Mouse (Mus musculus): ENCODE data around the gene Snrpa. TPM values are rescaled to one million over a fixed set of nuclear protein-coding genes. Genes with fewer than 3 reads are reported as not detected.
A peak's percentile ranks its signal among the peaks of the same experiment; 100 is the strongest.
"Not testable (repeated sequence)": the region's sequence is repeated elsewhere in the genome, so short reads cannot be mapped to it uniquely, and the experiment has no call there.

Gene Snrpa
- 257 TPM in 2 replicates for polyA plus RNA-seq (2015; fragmentation: Nextera tagmentation; extraction: Ambion mirVana)

DNA sequence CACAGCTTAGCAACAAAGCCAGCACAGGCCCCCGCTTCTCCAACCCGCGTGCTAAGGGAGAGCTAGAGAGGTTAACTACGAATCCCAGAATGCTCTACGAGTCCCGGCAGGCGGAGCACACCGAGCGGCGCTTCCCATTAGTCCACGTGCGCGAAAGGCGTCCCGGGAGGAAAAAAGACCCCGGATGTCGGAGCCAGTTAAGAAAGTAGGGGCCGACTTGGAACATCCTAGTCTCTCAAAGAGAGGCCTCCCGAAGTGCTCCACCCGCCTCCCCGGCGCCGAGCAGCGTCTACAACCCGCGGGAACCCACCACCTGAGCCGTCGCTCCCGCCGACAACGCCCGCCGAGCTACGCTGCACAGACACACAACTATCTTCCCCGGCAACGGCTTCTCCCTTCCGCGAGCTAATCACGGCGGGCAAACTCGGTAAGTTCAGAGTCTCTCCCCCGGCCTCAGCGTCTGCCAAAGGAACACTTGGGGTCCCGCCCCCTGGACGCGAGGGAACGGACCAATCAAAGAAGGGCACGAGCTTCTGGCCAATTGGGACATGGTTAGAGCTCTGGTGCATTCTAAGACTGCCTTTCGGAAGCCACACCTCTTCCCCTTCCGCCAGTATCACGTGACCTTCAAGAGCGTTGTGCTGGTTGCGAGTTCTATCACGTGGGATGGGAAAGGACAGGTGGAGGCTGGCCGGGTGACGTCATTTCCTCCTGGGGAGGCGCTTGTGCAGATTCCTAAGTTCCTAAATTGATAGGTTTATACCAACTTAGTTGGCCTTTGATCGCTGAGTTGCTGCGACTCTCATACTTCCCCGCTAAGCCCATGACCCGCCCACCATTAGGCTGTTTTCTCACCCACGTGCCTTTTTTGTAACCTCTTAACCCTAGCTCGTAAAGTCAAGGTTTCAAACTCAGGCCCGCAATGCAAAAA lies at the start of gene Snrpa, which contains the start of gene BC024978:
Gene Snrpa, minus strand, starts transcription at position 591 of the 931 bp plus-strand sequence.
Gene BC024978, plus strand, starts transcription at position 101 of the 931 bp plus-strand sequence.
- Histone ChIP-seq H3K4me2 (peak within 1 kb of the TSS; percentile 79), H3K36me3 (peaks cover 31% of the 10 kb centered on the region), H3K4me3 (peak within 1 kb of the TSS; percentile 76), H3K27me3 (no peaks in the 10 kb centered on the region), H3K9ac (peak within 1 kb of the TSS; percentile 85), H3K9me3 (no peaks in the 10 kb centered on the region), H3K27ac (peak within 1 kb of the TSS; percentile 99), H3K4me1 (peaks cover 16% of the 10 kb centered on the region)
- peak; percentile 99 for ATAC-seq (ENCODE audit: borderline replicate concordance, extremely low read depth, low FRiP score, low TSS enrichment)
- WGBS: under 1% methylated on average over 64 of the region's 64 CpGs

DNA sequence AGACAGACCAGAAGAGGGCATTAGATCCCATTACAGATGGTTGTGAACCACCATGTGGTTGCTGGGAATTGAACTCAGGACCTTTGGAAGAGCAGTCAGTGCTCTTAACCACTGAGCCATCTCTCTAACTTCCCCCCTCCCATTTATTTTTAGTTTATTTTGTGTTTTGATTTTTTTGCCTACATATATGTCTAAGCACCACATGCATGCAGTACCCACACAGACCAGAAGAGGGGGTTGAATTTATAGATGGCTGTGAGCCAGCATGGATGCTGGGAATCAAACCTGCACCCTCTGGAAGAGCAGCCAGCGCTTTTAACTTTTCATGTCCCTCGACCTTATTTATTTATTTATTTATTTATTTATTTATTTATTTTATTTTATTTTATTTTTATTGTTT lies 48.0 kb upstream of the Snrpa start:
- WGBS: 80% methylated on average over 2 of the region's 2 CpGs
- H3K4me1 ChIP-seq; H3K27ac ChIP-seq; H3K9ac ChIP-seq; H3K4me3 ChIP-seq; ATAC-seq (ENCODE audit: borderline replicate concordance, extremely low read depth, low FRiP score, low TSS enrichment); H3K9me3 ChIP-seq; H3K27me3 ChIP-seq; H3K4me2 ChIP-seq: not testable (repeated sequence)
- H3K36me3 ChIP-seq: peaks cover 16% of the 10 kb centered on the region

DNA sequence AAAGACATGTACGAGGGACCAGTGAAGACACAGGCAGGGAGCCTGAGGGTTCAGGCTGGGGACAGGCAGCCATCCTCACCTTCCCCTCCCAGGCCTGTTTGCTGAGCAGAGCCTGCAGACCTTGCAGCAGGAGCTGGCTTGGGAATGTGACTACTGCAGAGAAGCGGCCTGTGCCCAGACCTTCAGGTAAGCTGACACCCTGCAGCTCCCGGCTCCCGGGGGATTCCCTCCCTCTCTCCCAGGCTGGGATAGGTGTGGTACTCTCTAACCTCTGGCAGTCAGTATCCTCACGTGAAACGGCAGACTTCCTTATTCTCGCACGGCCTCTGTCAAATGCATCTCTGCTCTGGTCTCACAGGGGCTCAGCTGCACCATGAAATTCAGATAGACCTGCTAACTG lies 47.1 kb upstream of the Snrpa start:
- Histone ChIP-seq H3K27me3 (no peaks in the 10 kb centered on the region), H3K9ac (no peak overlapping the region), H3K4me3 (no peak overlapping the region), H3K9me3 (no peaks in the 10 kb centered on the region), H3K36me3 (peaks cover 16% of the 10 kb centered on the region), H3K4me1 (no peaks in the 10 kb centered on the region), H3K4me2 (no peak overlapping the region), H3K27ac (no peak overlapping the region)
- WGBS: 52% methylated on average over 8 of the region's 8 CpGs
- no peak for ATAC-seq (ENCODE audit: borderline replicate concordance, extremely low read depth, low FRiP score, low TSS enrichment)

DNA sequence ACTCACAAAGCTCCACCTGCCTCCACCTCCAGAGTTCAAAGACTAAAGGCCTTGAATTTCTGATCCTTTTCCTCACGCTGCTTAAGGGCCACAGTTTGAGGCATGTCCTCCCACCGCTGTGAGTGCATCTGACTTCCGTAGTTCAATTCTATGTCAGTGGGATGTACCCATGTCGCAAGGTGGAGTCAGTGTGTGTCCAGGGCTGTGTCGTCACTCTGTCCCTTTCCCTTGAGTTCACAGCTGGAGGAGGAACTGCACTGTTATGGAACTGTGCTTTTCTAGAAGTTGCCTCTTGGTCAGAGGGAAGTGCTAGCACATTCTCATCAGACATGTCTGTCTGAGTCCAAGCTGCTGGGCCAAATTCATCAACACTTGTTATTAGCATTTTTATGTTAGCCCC lies 42.5 kb upstream of the Snrpa start:
- Histone ChIP-seq H3K4me1 (peaks cover 7% of the 10 kb centered on the region), H3K27ac (no peak overlapping the region), H3K36me3 (peaks cover 21% of the 10 kb centered on the region), H3K9me3 (no peaks in the 10 kb centered on the region), H3K4me3 (no peak overlapping the region), H3K4me2 (no peak overlapping the region), H3K27me3 (no peaks in the 10 kb centered on the region), H3K9ac (no peak overlapping the region)
- no peak for ATAC-seq (ENCODE audit: borderline replicate concordance, extremely low read depth, low FRiP score, low TSS enrichment)
- WGBS: 85% methylated on average over 5 of the region's 5 CpGs

DNA sequence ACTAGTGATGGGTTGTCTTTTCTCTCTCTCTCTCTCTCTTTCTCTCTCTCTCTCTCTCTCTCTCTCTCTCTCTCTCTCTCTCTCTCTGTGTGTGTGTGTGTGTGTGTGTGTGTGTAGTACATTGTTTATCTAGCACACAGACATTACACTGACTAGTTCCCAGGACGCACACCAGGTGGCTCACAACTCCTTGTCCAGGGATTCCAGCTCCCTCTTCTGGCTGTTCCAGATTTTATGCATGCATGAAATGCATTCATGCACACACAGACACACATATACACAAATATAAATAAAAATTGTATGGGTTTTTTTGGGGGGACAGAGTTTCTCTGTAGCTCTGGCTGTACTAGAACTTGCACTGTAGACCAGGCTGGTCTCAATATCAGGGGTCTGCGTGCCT lies 41.5 kb upstream of the Snrpa start:
- no peaks in the 10 kb centered on the region for H3K9me3 ChIP-seq
- no peak for ATAC-seq (ENCODE audit: borderline replicate concordance, extremely low read depth, low FRiP score, low TSS enrichment)
- no peak overlapping the region for H3K4me2 ChIP-seq
- no peak overlapping the region for H3K4me3 ChIP-seq
- H3K4me1 ChIP-seq: peaks cover 12% of the 10 kb centered on the region
- H3K9ac ChIP-seq: no peak overlapping the region
- H3K27me3 ChIP-seq: no peaks in the 10 kb centered on the region
- peaks cover 15% of the 10 kb centered on the region for H3K36me3 ChIP-seq
- 87% methylated on average over 2 of the region's 2 CpGs for WGBS
- no peak overlapping the region for H3K27ac ChIP-seq

DNA sequence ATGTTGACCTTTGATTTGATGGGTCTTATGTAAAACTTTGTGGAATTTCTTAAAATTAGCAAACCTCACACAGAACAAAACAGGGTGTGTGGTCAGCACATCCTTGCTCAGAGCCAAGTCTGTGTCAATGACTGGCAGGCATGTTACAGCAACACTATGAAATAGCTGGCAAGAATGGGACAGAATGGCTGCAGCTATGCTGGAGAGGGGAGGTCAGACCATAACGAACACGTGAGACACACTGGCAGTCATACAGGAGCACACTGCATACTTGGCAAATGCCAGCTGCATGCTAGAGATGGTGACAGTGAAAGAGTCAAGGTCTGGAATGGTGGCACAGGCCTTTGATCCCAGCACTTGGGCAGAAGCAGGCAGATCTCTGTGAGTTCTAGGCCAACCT lies 39.7 kb upstream of the Snrpa start:
- 76% methylated on average over 2 of the region's 2 CpGs for WGBS
- ATAC-seq (ENCODE audit: borderline replicate concordance, extremely low read depth, low FRiP score, low TSS enrichment): no peak

DNA sequence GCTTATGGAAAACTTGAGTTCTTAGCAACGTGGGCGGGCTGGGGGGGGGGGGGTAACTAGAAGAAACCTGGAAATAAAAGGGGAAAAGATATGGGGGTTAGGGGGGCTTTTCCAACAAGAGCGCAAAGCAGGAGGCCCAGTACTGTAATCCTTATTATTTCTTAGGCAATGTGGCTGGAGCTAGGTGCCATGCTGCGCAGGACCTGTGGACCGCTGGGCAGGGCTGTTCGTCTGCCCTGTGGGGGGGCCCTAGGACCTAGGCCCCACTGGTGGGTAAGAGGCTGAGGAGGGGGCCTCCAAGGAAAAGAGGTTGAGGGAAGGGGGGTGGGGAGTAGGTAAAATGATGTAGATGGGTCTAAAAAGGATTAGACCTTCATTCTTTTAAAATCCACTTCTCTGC lies 37.2 kb upstream of the Snrpa start:
- Histone ChIP-seq H3K4me3 (peak overlapping the region; percentile 63), H3K27ac (peak overlapping the region; percentile 37), H3K4me1 (peaks cover 25% of the 10 kb centered on the region), H3K27me3 (no peaks in the 10 kb centered on the region), H3K9ac (peak overlapping the region; percentile 37), H3K4me2 (peak overlapping the region; percentile 61), H3K9me3 (no peaks in the 10 kb centered on the region), H3K36me3 (peaks cover 8% of the 10 kb centered on the region)
- WGBS: 4% methylated on average over 6 of the region's 6 CpGs
- ATAC-seq (ENCODE audit: borderline replicate concordance, extremely low read depth, low FRiP score, low TSS enrichment): no peak

More for the DNA sequence above, 39.7 kb upstream of the Snrpa start:
- Histone ChIP-seq H3K9me3 (no peaks in the 10 kb centered on the region), H3K4me1 (peaks cover 19% of the 10 kb centered on the region), H3K4me2 (no peak overlapping the region), H3K36me3 (peaks cover 8% of the 10 kb centered on the region), H3K27ac (no peak overlapping the region), H3K4me3 (no peak overlapping the region), H3K27me3 (no peaks in the 10 kb centered on the region), H3K9ac (no peak overlapping the region)

DNA sequence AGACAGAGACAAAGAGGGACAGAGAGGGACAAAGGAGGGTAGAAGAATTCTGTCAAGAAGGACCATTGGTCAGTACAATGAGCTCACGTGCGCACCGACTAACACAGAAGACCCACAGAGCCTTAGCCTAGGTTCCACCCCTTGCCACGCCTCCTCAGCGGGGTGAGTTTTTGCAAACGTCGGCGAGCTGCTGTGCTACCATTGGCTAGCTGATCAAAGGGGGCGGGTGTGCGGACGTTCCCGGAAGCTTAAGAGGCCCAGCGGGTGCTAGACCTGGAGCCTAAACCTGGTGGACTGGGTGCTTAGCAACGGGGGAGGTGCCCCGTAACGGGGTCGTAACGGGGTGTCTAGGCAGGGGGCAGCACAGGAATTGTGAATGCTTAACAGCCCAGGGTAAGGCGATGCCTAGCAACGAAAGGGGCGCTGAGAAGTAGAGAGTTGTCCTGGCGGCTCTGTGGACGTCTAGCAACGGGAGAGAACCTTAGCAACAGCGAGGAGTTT lies 36.8 kb upstream of the Snrpa start, which contains the start of gene Coq8b:
Gene Coq8b, plus strand, starts transcription at position 243 of the 501 bp plus-strand sequence.
- Histone ChIP-seq H3K27me3 (no peaks in the 10 kb centered on the region), H3K4me1 (peaks cover 25% of the 10 kb centered on the region), H3K4me3 (peak within 1 kb of the TSS; percentile 63), H3K9ac (peak within 1 kb of the TSS; percentile 37), H3K36me3 (peaks cover 8% of the 10 kb centered on the region), H3K9me3 (no peaks in the 10 kb centered on the region), H3K4me2 (peak within 1 kb of the TSS; percentile 61), H3K27ac (peak within 1 kb of the TSS; percentile 37)
- WGBS: under 1% methylated on average over 25 of the region's 25 CpGs
- peak; percentile 92 for ATAC-seq (ENCODE audit: borderline replicate concordance, extremely low read depth, low FRiP score, low TSS enrichment)

DNA sequence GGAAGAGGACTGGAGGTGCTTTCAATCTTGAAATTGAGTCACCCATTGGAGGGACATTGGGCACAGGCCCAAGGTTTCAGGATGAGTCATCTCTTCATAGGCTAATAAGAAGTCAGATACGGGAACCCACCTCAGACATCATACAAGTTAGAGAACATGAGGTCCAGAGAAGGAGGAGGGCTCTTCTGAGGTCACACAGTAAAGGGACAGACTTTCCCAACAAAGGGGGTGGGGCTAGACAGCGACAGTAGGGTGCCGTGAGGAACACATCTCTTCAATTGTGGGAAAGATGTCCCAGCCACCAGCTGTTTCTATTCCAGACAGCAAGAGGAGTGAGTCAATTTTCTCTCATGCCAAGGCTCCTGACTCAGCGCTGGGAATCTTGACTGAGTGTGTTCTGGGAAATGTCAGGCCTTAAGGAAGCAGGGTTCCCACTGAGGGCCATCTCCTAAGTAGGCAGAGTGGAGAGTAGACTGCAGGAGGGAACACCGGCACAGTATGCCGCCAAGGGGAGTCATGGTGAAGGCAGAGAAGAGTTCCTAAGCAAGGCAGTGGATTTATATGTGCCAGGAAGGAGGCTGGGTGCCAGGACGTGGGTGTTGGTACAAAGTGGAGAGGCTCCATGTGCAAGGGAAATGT lies 35.7 kb upstream of the Snrpa start:
- WGBS: 65% methylated on average over 7 of the region's 7 CpGs
- no peak overlapping the region for H3K9ac ChIP-seq
- peaks cover 35% of the 10 kb centered on the region for H3K4me1 ChIP-seq
- ATAC-seq (ENCODE audit: borderline replicate concordance, extremely low read depth, low FRiP score, low TSS enrichment): no peak
- H3K36me3 ChIP-seq: peaks cover 5% of the 10 kb centered on the region; the same call in 1 of the 2 replicates
- no peak overlapping the region for H3K4me3 ChIP-seq
- peak overlapping the region; percentile 37; the same call in 1 of the 2 replicates for H3K27ac ChIP-seq
- peak overlapping the region; percentile 61; the same call in 1 of the 2 replicates for H3K4me2 ChIP-seq
- no peaks in the 10 kb centered on the region for H3K27me3 ChIP-seq
- H3K9me3 ChIP-seq: no peaks in the 10 kb centered on the region

DNA sequence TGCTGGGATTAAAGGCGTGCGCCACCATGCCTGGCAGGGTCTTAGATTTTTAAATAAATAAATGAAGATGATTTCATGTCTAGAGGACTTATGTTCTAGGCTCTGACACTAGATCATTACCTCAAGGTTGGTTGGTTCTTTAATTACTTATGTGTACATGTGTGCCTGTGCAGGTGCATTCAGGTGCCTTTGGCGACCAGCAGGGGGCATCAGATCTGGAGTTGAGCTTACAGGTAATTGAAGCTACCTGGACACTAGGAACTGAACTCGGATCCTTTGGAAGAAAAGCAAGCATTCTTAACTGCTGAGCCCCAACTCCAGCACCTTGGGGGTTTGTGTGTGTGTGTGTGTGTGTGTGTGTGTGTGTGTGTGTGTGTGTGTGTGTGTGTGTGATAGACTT lies 34.7 kb upstream of the Snrpa start:
- 68% methylated on average over 4 of the region's 4 CpGs for WGBS
- Histone ChIP-seq H3K36me3 (peaks cover under 1% of the 10 kb centered on the region; the same call in 1 of the 2 replicates), H3K4me3 (no peak overlapping the region), H3K27ac (no peak overlapping the region), H3K4me2 (no peak overlapping the region), H3K9me3 (no peaks in the 10 kb centered on the region), H3K9ac (no peak overlapping the region), H3K27me3 (no peaks in the 10 kb centered on the region), H3K4me1 (peaks cover 45% of the 10 kb centered on the region)
- no peak for ATAC-seq (ENCODE audit: borderline replicate concordance, extremely low read depth, low FRiP score, low TSS enrichment)

DNA sequence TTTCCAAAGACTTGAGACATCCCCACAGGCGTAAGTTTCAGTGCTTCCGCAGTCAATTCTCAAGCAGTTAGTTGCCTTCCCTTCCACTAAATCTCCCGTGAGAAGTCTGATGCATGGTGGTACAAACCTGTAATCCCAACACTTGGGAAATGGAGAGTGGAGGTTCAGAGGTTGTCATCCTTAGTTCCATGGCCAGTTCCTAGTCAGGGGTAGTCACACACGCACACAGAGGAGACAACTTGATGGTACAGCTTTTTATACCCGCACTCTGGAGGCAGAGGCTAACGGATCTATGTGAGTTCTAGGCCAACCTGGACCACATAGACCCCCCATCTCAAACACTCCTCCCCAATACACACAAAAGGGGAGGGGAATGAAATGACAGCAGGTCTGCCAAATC lies 32.8 kb upstream of the Snrpa start:
- H3K27me3 ChIP-seq: no peaks in the 10 kb centered on the region
- no peak for ATAC-seq (ENCODE audit: borderline replicate concordance, extremely low read depth, low FRiP score, low TSS enrichment)
- no peaks in the 10 kb centered on the region for H3K36me3 ChIP-seq
- H3K27ac ChIP-seq: peak overlapping the region; percentile 87
- WGBS: 12% methylated on average over 6 of the region's 6 CpGs
- H3K4me2 ChIP-seq: peak overlapping the region; percentile 83
- peaks cover 60% of the 10 kb centered on the region for H3K4me1 ChIP-seq
- peak overlapping the region; percentile 80 for H3K4me3 ChIP-seq
- peak overlapping the region; percentile 74 for H3K9ac ChIP-seq
- no peaks in the 10 kb centered on the region for H3K9me3 ChIP-seq

Data from lung, embryonic 15.5 days (tissue).